Mouse (Mus musculus) inflammation-experienced regulatory T-cells, adult 16 weeks (primary cell): ENCODE data around the gene Gabra1. TPM values are rescaled to one million over a fixed set of nuclear protein-coding genes. Genes with fewer than 3 reads are reported as not detected.

ENCODE experiments used
- polyA plus RNA-seq: library from polyadenylated mRNA; unstranded; fragments of 100-300 nt; shearing (Covaris generic); gene quantifications from one replicate; pipeline ENCODE4 v1.2.1, GENCODE M21; 2017

Gene Gabra1
- polyA plus RNA-seq, result not detected

GRCm38 (mm10) chr11:42182825-42183152 is at the start of gene Gabra1:
Gene Gabra1 (minus strand): TSS chr11:42182930.

Other genes starting within 250 kb of the Gabra1 start
- 0.12 TPM for gene Gabrg2, start 182.1 kb downstream of the Gabra1 start, polyA plus RNA-seq
- gene Gabra6, start 138.1 kb upstream of the Gabra1 start, polyA plus RNA-seq, result not detected
- gene Gabrb2, start 236.8 kb upstream of the Gabra1 start, polyA plus RNA-seq, result not detected